8 mouse cellular contexts compared by ENCODE assay signal in genomic region chr9:40757105-40757626, GRCm38 (mm10). TPM values are rescaled to one million over a fixed set of nuclear protein-coding genes. Genes with fewer than 3 reads are reported as not detected.
DNase-seq lines count a peak whose midpoint lies in the region; ATAC-seq and TF ChIP-seq lines count a peak whose summit lies in the region.

No protein-coding gene starts in this region.

- DNase-seq in 3T3-L1 (ENCODE audit: low read depth, low spot score): peak; percentile 92
- DNase-seq in adrenal gland, postnatal 10 days: peak; percentile 67
- DNase-seq in kidney, postnatal 14 days: peak; percentile 71
- DNase-seq in liver, postnatal 0 days: peak; percentile 57
- DNase-seq in thymus, postnatal 14 days: peak; percentile 40

- H3K4me2 ChIP-seq in embryonic facial prominence, embryonic 12.5 days (replicated peaks): peak overlapping the region; percentile 47
- H3K4me2 ChIP-seq in heart, embryonic 16.5 days (ENCODE audit: low read depth, low read length): peak overlapping the region; percentile 62
- H3K4me2 ChIP-seq in liver, postnatal 0 days (ENCODE audit: low read depth, low read length): peak overlapping the region; percentile 68
- peak overlapping the region; percentile 56 for H3K4me2 ChIP-seq in neural tube, embryonic 13.5 days

- H3K4me3 ChIP-seq in embryonic facial prominence, embryonic 12.5 days: peak overlapping the region; percentile 26; the same call in 1 of the 2 replicates
- peak overlapping the region; percentile 44 for H3K4me3 ChIP-seq in heart, embryonic 16.5 days (ENCODE audit: low read length)
- peak overlapping the region; percentile 27 for H3K4me3 ChIP-seq in liver, postnatal 0 days (ENCODE audit: low read depth, low read length)
- H3K4me3 ChIP-seq in neural tube, embryonic 13.5 days: peak overlapping the region; percentile 33

- peaks cover 14% of the 10 kb centered on the region for H3K36me3 ChIP-seq in embryonic facial prominence, embryonic 12.5 days
- H3K36me3 ChIP-seq in heart, embryonic 16.5 days (ENCODE audit: control insufficient read depth, insufficient read depth): no peaks in the 10 kb centered on the region
- no peaks in the 10 kb centered on the region for H3K36me3 ChIP-seq in liver, postnatal 0 days (replicated peaks; ENCODE audit: insufficient read depth, low read length)
- H3K36me3 ChIP-seq in neural tube, embryonic 13.5 days: peaks cover 10% of the 10 kb centered on the region

- H3K27me3 ChIP-seq in embryonic facial prominence, embryonic 12.5 days: no peaks in the 10 kb centered on the region
- no peaks in the 10 kb centered on the region; the same call in 1 of the 2 replicates for H3K27me3 ChIP-seq in heart, embryonic 16.5 days (ENCODE audit: control insufficient read depth, insufficient read depth, low read length)
- H3K27me3 ChIP-seq in liver, postnatal 0 days (ENCODE audit: insufficient read depth, low read length): no peaks in the 10 kb centered on the region
- no peaks in the 10 kb centered on the region for H3K27me3 ChIP-seq in neural tube, embryonic 13.5 days

- no peak for TF ChIP-seq EP300 in liver, postnatal 0 days (IDR thresholded peaks at IDR 0.05; ENCODE audit: low read depth)

- no peak overlapping the region for H3K9ac ChIP-seq in embryonic facial prominence, embryonic 12.5 days
- peak overlapping the region; percentile 58 for H3K9ac ChIP-seq in heart, embryonic 16.5 days (ENCODE audit: low read length)
- peak overlapping the region; percentile 8; the same call in 1 of the 2 replicates for H3K9ac ChIP-seq in liver, postnatal 0 days (replicated peaks)
- peak overlapping the region; percentile 58 for H3K9ac ChIP-seq in neural tube, embryonic 13.5 days

- WGBS in embryonic facial prominence, embryonic 12.5 days: 11% methylated on average over 12 of the region's 12 CpGs
- WGBS in heart, embryonic 16.5 days: 10% methylated on average over 12 of the region's 12 CpGs
- 20% methylated on average over 12 of the region's 12 CpGs for WGBS in liver, postnatal 0 days (ENCODE audit: insufficient replicate concordance)
- WGBS in neural tube, embryonic 13.5 days: 31% methylated on average over 12 of the region's 12 CpGs

- peak; percentile 68 for TF ChIP-seq CTCF in liver, postnatal 0 days (IDR thresholded peaks at IDR 0.05; ENCODE audit: low read depth)

- H3K27ac ChIP-seq in embryonic facial prominence, embryonic 12.5 days: peak overlapping the region; percentile 88
- peak overlapping the region; percentile 92 for H3K27ac ChIP-seq in heart, embryonic 16.5 days (ENCODE audit: low read length)
- H3K27ac ChIP-seq in liver, postnatal 0 days (ENCODE audit: low read depth): no peak overlapping the region
- H3K27ac ChIP-seq in neural tube, embryonic 13.5 days (replicated peaks): peak overlapping the region; percentile 77

- H3K9me3 ChIP-seq in embryonic facial prominence, embryonic 12.5 days: no peaks in the 10 kb centered on the region
- H3K9me3 ChIP-seq in heart, embryonic 16.5 days (replicated peaks; ENCODE audit: control insufficient read depth, low read length): no peaks in the 10 kb centered on the region
- H3K9me3 ChIP-seq in liver, postnatal 0 days (ENCODE audit: low read length): no peaks in the 10 kb centered on the region
- H3K9me3 ChIP-seq in neural tube, embryonic 13.5 days: no peaks in the 10 kb centered on the region

- H3K4me1 ChIP-seq in embryonic facial prominence, embryonic 12.5 days: peaks cover 18% of the 10 kb centered on the region
- H3K4me1 ChIP-seq in heart, embryonic 16.5 days (ENCODE audit: control insufficient read depth, insufficient read depth, low read length): peaks cover 14% of the 10 kb centered on the region
- peaks cover 4% of the 10 kb centered on the region for H3K4me1 ChIP-seq in liver, postnatal 0 days (ENCODE audit: insufficient read depth)
- peaks cover 23% of the 10 kb centered on the region for H3K4me1 ChIP-seq in neural tube, embryonic 13.5 days (replicated peaks)

- peak; percentile 49; the same call in 1 of the 2 replicates for ATAC-seq in embryonic facial prominence, embryonic 12.5 days (ENCODE audit: insufficient number of reproducible peaks, insufficient read depth, low FRiP score, low TSS enrichment)
- peak; percentile 79 for ATAC-seq in heart, embryonic 16.5 days (replicated peaks; ENCODE audit: extremely low read depth, insufficient read depth, low FRiP score)
- peak; percentile 78 for ATAC-seq in liver, postnatal 0 days
- ATAC-seq in neural tube, embryonic 13.5 days (ENCODE audit: low read depth): peak; percentile 84

RNA-seq across cellular contexts. Expression of gene Hspa8, which starts 43.6 kb away (rescaled TPM):
- 1,000 to 10,000 TPM; 1,152 to 1,293 TPM for total RNA-seq in adrenal gland, postnatal 10 days (2021)
- 2,550 and 2,595 TPM in 2 replicates for polyA plus RNA-seq in embryonic facial prominence, embryonic 12.5 days (2016; fragmentation: Nextera tagmentation; extraction: Ambion mirVana)
- 2,017 and 2,064 TPM in 2 replicates for polyA plus RNA-seq in heart, embryonic 16.5 days (2015; fragmentation: Nextera tagmentation; extraction: Ambion mirVana)
- polyA plus RNA-seq in liver, postnatal 0 days (2015; fragmentation: Nextera tagmentation; extraction: Ambion mirVana): 750 and 793 TPM in 2 replicates
- polyA plus RNA-seq in neural tube, embryonic 13.5 days (2015; fragmentation: Nextera tagmentation; extraction: Ambion mirVana): 2,997 and 3,038 TPM in 2 replicates

Comparison
In these comparisons a context has a peak if more than half of its experiments do, and no peak if none do; other contexts are left out.
1. DNase-seq: peak in every context shown above with its lines; median percentile 92 in 3T3-L1; 71 in kidney, postnatal 14 days; 67 in adrenal gland, postnatal 10 days; 57 in liver, postnatal 0 days; 40 in thymus, postnatal 14 days.